Mouse (Mus musculus) liver, adult 2 months (tissue): ENCODE data around the gene Gm20388.

Experiments used
- CTCF ChIP-seq: fragments of 200-500 bp; IDR thresholded peaks from 2 replicates; pipeline ENCODE4 v1.5.1; 2011; ENCODE audit warnings: low read depth, low read length, control low read depth
- POLR2A ChIP-seq: fragments of 200-500 bp; IDR thresholded peaks from 2 replicates; pipeline ENCODE4 v1.6.1; 2011; ENCODE audit warnings: low read length, control low read depth; ENCODE audit not compliant: insufficient read depth; ENCODE audit errors: extremely low read depth

- no peak for TF ChIP-seq POLR2A
- TF ChIP-seq CTCF, result no peak
Measured at GRCm38 (mm10) chr8:120614491-120614890, 703.9 kb downstream of the Gm20388 start.
